Mouse (Mus musculus) gastrocnemius, adult 2 months (tissue): ENCODE measurements around the gene B3gnt2. TPM values are rescaled to one million over a fixed set of nuclear protein-coding genes. Genes with fewer than 3 reads are reported as not detected.

Source experiments
- DNase-seq: peaks from one replicate; pipeline ENCODE4 v3.0.0; 2022
- H3K27ac ChIP-seq: fragments of 200-600 bp; 2 replicates; pipeline ENCODE4 v1.8.1; 2022; ENCODE audit warnings: mild to moderate bottlenecking
- H3K4me3 ChIP-seq: fragments of 200-600 bp; 2 replicates; pipeline ENCODE4 v1.8.1; 2022; ENCODE audit warnings: mild to moderate bottlenecking, moderate library complexity
- CTCF ChIP-seq: fragments of 200-600 bp; IDR thresholded peaks from 2 replicates; pipeline ENCODE4 v1.8.1; 2022; ENCODE audit warnings: antibody characterized with exemption, mild to moderate bottlenecking, moderate library complexity
- intact Hi-C: fragments of 180-260 bp; cut with DNase I; formaldehyde crosslinking; loops from one replicate; pipeline ENCODE4 v1.15.1; 2025
- total RNA-seq, 2 experiments: library from RNA; stranded (reverse); gene quantifications; 2 replicates each; pipeline ENCODE4 v1.2.3; 2021

Gene B3gnt2
- total RNA-seq, 2 experiments from 2014 or later = 1.6 to 2.1 TPM

- H3K4me3 ChIP-seq = no peak overlapping the region
- intact Hi-C loops = no loop called here
- no peak for DNase-seq
- no peak for TF ChIP-seq CTCF
- no peak overlapping the region for H3K27ac ChIP-seq
Observed at GRCm38 (mm10) chr11:22815143-22815542, 45.6 kb downstream of the B3gnt2 start.

GRCm38 (mm10) chr11:22813921-22814704, 46.6 kb downstream of the B3gnt2 start:
- no peak overlapping the region for H3K4me3 ChIP-seq
- intact Hi-C loops = no loop called here
- no peak overlapping the region for H3K27ac ChIP-seq

GRCm38 (mm10) chr11:22813427-22813826, 47.3 kb downstream of the B3gnt2 start:
- Histone ChIP-seq H3K27ac (no peak overlapping the region), H3K4me3 (no peak overlapping the region)
- intact Hi-C loops = no loop called here
- DNase-seq = no peak
- no peak for TF ChIP-seq CTCF

More at GRCm38 (mm10) chr11:22813921-22814704, 46.6 kb downstream of the B3gnt2 start:
- DNase-seq = no peak
- no peak for TF ChIP-seq CTCF

- no peak for DNase-seq
- no peak overlapping the region for H3K27ac ChIP-seq
- H3K4me3 ChIP-seq = no peak overlapping the region
- intact Hi-C loops = no loop called here
- TF ChIP-seq CTCF = no peak
Observed at GRCm38 (mm10) chr11:22811413-22811812, 49.3 kb downstream of the B3gnt2 start.

GRCm38 (mm10) chr11:22809465-22810096, 51.2 kb downstream of the B3gnt2 start:
- no peak for DNase-seq
- intact Hi-C loops = no loop called here
- H3K27ac ChIP-seq = no peak overlapping the region
- no peak overlapping the region for H3K4me3 ChIP-seq
- no peak for TF ChIP-seq CTCF

- Histone ChIP-seq H3K4me3 (no peak overlapping the region), H3K27ac (no peak overlapping the region)
- no peak for TF ChIP-seq CTCF
- intact Hi-C loops = no loop called here
- no peak for DNase-seq
Observed at GRCm38 (mm10) chr11:22808040-22808439, 52.7 kb downstream of the B3gnt2 start.

GRCm38 (mm10) chr11:22805171-22805570, 55.6 kb downstream of the B3gnt2 start:
- no peak overlapping the region for H3K27ac ChIP-seq
- no peak for DNase-seq
- intact Hi-C loops = no loop called here
- no peak for TF ChIP-seq CTCF
- no peak overlapping the region for H3K4me3 ChIP-seq

GRCm38 (mm10) chr11:22799987-22800424, 60.8 kb downstream of the B3gnt2 start:
- Histone ChIP-seq H3K4me3 (0 out of 2 replicates have a peak overlapping the region, but pooled peaks have one; percentile 11), H3K27ac (peak overlapping the region; percentile 31; the same call in 1 of the 2 replicates)
- DNase-seq = peak; percentile 26
- no peak for TF ChIP-seq CTCF
- intact Hi-C loops = loop anchor here (5.0 kb wide), 2 partner anchors 38 to 52 kb away; no protein-coding TSS in a partner anchor

GRCm38 (mm10) chr11:22798916-22799315, 61.8 kb downstream of the B3gnt2 start:
- TF ChIP-seq CTCF = no peak
- DNase-seq = no peak
- intact Hi-C loops = loop anchor here (5.0 kb wide), 1 partner anchor 37 kb away; no protein-coding TSS in a partner anchor
- Histone ChIP-seq H3K27ac (no peak overlapping the region), H3K4me3 (no peak overlapping the region)

- intact Hi-C loops = loop anchor here (5.0 kb wide), 1 partner anchor 32 kb away; no protein-coding TSS in a partner anchor
- no peak for DNase-seq
- H3K4me3 ChIP-seq = no peak overlapping the region
- H3K27ac ChIP-seq = no peak overlapping the region
- TF ChIP-seq CTCF = no peak
Observed at GRCm38 (mm10) chr11:22794734-22795133, 66.0 kb downstream of the B3gnt2 start.

GRCm38 (mm10) chr11:22793881-22794203, 66.9 kb downstream of the B3gnt2 start:
- no peak for DNase-seq
- intact Hi-C loops = no loop called here
- Histone ChIP-seq H3K4me3 (no peak overlapping the region), H3K27ac (no peak overlapping the region)
- no peak for TF ChIP-seq CTCF

GRCm38 (mm10) chr11:22793176-22793880, 67.4 kb downstream of the B3gnt2 start:
- TF ChIP-seq CTCF = no peak
- H3K27ac ChIP-seq = no peak overlapping the region
- intact Hi-C loops = no loop called here
- no peak overlapping the region for H3K4me3 ChIP-seq
- no peak for DNase-seq

GRCm38 (mm10) chr11:22792149-22792548, 68.6 kb downstream of the B3gnt2 start:
- intact Hi-C loops = no loop called here
- no peak for DNase-seq
- TF ChIP-seq CTCF = no peak
- Histone ChIP-seq H3K27ac (no peak overlapping the region), H3K4me3 (no peak overlapping the region)
